Mouse (Mus musculus) right cerebral cortex, postnatal 10 days (tissue): ENCODE data around the gene Gas2.
A peak's percentile ranks its signal among the peaks of the same experiment; 100 is the strongest.

Source experiments
- DNase-seq, 2 experiments: peaks; one replicate each; pipeline ENCODE4 v3.0.0; 2021; ENCODE audit warnings: low spot score in 2 of 2

Gas2 gene

DNA sequence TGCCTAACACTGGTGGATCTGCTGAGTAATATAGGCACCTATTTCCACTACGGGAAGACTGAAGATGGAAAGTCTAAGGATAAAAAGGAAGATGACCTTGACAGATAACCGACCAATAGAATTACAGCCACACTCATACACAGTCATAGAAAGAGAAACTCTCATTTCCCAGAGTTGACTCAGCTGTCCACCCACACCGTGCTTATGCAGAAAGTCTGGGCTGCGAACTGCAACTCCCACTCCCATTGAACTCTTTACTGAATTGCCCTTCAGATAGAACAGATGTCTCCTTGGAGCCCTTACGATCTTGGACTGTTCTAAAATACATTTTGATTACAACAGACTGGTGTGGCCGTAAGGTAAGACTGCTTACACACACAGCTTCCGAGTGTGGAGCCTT is 102.9 kb downstream of the Gas2 start:
- no peak for DNase-seq

GRCm38 (mm10) chr7:51967581-51967980 is 105.8 kb downstream of the Gas2 start:
- DNase-seq: no peak

DNA sequence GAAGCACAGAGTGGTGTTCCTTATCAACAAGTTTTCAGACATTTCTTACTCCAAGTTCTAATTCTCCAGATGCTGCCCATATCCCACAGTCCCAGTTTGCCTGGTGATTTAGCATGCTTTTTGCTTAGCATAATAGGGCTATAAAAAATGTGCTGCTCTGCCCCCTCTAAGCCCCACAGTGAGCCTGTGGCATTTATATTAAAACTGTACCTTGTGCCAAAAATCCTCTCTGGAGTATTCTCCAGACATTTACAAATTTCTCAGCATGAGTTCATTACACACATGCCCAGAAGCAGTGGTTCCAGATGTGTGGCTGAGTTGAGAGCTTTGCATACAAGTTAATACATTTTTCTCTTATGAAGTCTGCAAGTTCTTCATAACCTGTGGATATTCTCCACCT is 107.6 kb downstream of the Gas2 start:
- no peak for DNase-seq

DNA sequence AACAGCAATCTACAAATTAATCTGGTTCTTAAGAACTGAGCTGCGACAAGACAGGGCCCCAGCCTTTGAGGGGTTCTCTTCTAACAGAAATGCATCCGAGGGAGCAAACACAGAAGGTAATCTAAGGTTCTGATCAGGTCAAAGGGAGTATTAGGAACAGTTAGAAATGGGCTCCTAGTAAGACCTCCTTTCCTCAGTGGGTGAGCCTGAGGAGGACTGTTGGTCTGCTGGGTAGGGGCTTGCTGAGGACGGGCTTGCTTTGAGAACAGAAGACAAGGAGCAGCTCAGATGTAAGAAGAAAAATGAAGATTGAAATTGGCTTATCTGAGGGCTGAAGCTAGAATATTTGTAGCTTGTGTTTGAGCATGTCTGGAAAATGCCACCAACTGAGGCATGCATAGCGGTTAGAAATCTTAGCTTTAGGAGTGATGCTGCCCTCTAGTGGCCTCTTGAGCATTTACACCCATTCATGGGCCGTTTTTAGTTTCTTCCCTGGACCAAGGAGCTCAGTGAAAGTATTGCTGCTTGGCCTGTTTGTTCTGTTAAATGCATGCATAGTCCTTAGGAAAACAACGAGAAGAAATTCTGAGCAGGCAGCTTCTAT is 110.5 kb downstream of the Gas2 start:
- peak; percentile 73 to 75 for DNase-seq

DNA sequence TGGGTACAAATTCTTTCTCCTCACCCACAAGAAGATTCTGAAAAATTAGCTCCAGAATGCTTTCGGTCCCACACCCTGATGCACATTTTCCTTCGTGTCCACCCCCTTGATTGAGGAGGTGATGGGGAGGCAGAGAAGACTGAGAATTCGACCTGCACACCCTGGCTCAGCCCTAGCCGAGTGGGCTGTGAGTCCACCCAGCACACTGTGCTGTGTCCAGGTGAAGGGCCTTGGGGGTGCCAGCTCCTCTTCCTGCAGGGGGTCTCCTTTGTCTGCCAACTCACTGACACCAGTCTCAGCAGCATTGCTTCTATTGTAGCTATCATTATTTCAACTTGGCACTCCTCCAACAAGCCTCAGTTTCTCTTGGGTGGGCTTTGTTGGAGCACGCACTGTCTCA is 111.3 kb downstream of the Gas2 start:
- DNase-seq: no peak

DNA sequence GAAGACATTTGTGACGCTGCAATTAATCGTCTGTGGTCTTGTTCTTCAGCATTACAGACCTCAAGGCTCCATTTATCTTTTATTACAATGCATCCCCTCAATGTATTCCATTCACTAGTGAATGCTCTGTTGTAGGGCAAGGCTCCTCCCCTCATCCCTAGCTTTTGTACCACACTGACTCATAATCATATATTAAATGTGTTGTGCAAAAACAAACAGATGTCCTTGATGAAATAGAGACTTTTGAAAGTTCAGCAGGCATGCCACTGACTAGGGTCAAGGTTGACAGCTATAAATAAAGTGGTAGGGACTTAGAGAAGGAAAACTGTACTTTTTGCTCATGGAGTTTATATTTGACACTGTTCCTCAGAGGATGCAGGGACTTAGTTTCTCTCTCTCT is 111.7 kb downstream of the Gas2 start:
- no peak for DNase-seq

DNA sequence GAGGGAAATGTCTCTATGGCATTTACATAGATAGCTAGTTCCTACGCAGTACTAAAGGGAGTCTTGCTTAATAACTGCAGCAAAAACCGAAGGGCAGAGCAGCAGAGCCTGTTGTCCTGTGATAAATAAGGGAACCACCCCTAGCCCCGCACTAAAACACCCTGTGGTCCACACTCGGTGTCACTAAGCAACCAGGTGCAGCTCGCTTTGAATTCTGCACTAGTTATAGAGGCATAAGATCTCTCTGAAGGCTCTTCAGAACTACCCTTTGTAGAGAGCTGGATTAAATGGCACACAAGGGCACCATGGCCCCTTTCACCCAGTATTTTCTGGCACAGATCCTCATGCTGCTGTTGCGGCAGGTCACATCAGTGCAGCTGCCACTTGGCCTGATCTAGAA is 113.4 kb downstream of the Gas2 start:
- DNase-seq: no peak

GRCm38 (mm10) chr7:51979271-51979670 is 117.5 kb downstream of the Gas2 start:
- DNase-seq: no peak

DNA sequence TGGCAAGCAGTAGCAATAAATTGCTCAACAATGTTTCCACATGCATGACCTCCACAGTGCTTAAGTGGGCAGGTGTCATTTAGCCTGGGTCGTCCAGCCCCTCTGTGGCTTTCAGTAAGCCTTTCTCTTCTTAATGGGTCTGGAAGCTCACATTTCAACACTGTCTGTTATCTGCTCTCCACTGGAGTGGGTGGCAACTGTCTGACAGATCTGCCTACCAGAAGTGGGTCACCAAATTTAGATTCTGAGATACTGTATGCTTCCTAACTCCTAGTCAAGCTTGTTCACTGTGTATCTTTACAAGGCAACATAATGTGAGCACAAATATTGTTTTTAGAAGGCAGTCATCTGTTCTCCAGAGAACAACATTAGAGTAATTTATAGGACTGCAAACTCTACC is 120.5 kb downstream of the Gas2 start:
- DNase-seq: peak in 1 of 2 experiments; percentile 51

DNA sequence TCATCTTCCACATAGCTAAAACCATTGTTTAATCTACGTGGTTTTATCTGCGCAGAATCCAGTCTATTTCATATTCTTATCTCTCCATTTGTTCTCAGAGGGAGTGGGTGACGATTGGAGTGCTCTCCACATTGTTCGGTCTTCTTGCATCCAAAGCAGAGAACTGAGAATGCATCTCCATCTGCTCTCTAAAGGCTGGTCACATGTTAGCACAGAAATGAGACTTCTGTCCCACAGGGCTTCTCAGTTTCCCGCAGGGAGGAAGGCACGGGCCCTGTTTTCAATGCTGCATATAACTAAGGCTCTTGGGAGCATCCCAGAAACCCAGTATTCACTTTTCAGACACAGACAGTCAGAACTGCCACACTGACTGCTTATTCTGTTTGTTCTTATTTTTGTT is 123.9 kb downstream of the Gas2 start:
- DNase-seq: peak; percentile 41 to 47

DNA sequence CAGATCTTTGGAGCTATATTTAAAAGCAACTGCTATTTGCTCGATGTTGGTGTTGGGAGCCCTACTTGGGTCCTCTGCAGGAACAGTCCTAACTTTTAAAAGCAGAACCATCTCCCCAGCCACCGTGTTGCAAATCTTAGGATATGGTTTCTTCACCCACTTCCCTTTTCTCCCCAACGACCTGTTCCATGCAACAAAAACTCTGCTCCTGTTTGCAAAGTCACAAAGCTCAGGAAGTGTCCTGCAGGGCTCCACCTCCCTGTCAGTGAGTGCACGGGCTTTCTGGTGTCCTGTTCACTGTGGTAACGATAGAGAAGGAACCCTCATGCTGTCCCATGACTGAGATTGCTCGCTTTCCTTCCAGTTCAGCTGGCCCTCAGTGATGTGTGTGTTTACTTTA is 125.1 kb downstream of the Gas2 start:
- no peak for DNase-seq

DNA sequence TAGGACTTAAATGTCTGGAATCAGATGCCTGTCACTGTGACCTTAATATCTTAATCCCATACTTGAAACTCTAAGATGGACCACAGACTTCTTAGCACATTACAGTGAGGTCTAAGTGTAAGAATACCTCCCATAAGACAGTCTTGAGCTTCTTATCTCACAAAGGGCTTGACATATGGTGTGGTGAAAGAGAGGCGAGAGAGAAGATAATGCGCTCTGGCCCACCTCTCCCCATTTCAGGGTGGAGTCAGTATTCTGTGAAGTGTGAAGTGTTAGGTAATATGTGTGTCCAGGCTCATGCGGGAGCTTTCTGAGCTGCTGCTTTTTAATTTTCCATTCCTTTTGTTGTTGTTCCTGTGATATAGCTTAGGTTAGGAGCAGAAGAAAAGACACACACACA is 129.2 kb downstream of the Gas2 start:
- no peak for DNase-seq

DNA sequence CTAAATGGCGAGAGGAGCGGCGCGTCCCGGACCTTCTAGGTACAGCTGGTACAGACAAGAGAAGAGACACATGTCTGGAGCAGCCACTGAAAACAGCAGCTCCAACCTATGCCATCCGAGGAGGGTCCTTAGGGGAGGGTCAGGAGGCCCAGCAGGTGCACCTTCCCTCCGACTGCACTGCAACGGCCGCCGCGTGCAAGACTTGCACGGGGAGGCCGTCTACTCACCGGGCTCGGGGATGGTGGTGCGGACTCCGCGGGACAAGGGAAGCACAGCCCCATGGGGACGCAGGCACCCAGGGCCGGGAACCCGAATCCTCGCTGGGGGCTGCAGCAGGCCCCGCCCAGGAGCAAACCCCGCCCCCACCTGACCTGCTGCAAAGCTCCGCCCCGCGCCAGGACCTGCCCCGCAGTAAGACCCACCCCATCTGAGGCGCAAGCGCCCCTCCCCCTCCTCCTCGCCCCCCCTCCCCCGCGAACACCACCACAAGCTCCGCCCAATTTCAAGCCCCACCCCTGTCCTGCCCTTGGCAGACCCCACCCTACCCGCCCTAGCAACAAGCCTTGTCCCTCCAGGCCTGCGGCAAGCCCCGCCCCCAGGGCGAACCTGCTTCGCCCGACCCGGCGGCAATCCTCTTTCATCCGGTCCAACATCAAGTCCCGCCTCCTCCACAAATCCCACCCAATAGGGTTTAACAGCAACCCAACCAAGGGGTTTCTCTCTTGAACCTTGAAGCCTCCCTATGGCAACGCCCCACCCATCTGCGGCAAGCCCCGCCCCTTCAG is 143.9 kb downstream of the Gas2 start, which contains the start of gene Svip:
TSS of gene Svip (minus strand) at position 508 of the 785 bp plus-strand sequence.
- DNase-seq: peak; percentile 97 to 98

DNA sequence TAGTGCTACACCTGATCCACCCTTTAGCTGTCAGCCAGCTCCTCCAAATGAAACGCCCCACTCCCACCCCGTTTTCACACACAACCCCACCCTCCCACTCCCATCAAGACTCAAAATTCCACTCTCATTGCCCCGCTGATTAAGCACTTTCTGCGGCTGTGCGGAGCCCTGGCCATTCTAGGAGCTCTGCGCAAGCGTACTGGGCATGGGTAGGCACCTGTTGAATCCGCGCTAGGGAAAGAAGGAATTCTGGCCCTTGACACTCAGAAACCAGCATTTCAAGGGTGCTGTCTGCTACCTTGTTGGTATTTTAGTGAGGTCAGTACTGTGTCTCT is 144.4 kb downstream of the Gas2 start:
- DNase-seq: no peak

DNA sequence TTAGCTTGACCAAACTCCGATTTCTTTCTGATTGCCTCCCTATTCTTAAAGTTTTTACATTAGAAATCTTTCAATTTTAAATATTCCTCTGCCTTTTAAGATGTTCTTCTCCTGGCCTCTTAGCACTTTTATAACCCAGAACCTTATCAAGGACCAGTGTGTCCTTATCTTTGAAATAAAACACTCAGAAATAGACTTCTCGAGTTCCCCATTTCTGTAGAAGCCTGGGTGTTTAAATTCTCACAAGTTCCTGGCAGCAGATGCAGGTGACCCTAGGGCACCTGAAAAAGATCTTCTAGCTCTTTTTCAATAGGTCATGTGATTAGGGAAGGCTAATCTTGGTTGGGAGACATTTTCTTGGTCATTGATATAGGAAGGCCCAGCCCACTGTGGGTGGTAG is 145.3 kb downstream of the Gas2 start:
- DNase-seq: no peak

- no peak for DNase-seq
Measured at GRCm38 (mm10) chr7:52013457-52013856, 151.6 kb downstream of the Gas2 start.

DNA sequence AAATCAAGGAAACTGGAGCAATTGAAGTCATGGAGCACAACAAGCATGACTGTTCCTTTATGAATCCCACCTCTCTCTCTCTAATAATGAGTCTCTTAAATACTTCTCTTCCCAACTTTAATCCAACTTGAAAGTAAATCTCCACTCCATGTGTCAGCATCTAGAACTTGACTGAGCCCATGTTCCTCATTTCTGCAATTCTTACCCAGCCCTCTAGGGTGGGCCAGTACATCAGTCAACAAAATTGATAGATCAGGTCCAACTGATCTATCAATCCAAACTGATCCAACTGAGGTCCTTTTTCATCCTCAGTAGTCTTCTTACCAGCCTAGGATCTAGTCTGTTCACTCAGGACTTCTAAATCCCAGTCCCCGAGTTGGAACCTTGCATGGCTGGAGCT is 153.4 kb downstream of the Gas2 start:
- DNase-seq: no peak

DNA sequence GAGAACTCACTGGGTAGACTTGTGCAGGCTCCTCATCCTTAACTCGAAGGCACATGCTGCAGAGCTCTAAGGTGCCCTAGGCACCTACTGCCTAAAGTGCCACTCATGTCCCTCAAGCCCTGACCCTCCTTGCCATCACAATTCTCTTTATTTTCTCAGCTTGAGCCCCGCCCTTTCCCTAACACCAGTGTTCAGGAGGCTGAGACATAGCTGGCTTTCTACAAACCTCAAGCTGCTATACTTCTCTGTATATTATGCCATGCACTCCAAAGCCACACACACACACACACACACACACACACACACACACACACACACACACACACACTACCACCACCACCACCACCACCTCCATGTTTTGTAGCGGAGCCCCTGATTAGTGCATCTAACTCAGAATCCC is 153.8 kb downstream of the Gas2 start, which contains the start of gene 1700015G11Rik:
TSS of gene 1700015G11Rik (minus strand) at position 101 of the 400 bp plus-strand sequence.
- no peak for DNase-seq

GRCm38 (mm10) chr7:52022039-52022438 is 160.2 kb downstream of the Gas2 start:
- DNase-seq: no peak

DNA sequence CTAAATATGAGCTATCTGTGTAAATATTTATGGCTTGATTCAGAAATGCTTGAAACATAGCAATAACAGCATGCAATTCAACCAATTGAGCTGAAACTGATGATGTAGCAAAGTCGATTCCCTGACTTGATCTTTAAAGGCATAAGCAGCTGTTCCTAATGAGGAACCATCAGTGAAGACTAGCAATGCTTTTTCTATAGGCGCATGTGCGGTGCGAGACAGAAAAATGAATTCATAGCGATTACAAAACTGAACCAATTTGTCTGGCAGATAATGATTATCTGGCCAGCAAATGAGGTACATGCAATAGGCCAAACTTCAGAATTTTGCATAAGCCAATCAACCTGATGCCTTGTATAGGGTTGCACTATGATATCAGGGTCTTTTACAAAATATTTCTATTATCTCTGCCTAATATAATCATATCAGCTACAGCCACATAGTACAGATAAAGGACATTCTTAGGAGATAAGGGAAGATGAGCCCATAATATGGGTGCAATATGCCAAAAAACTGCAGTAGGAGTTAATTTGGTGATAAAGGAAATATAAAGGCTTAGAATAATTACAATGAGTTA is 162.3 kb downstream of the Gas2 start:
- no peak for DNase-seq

DNA sequence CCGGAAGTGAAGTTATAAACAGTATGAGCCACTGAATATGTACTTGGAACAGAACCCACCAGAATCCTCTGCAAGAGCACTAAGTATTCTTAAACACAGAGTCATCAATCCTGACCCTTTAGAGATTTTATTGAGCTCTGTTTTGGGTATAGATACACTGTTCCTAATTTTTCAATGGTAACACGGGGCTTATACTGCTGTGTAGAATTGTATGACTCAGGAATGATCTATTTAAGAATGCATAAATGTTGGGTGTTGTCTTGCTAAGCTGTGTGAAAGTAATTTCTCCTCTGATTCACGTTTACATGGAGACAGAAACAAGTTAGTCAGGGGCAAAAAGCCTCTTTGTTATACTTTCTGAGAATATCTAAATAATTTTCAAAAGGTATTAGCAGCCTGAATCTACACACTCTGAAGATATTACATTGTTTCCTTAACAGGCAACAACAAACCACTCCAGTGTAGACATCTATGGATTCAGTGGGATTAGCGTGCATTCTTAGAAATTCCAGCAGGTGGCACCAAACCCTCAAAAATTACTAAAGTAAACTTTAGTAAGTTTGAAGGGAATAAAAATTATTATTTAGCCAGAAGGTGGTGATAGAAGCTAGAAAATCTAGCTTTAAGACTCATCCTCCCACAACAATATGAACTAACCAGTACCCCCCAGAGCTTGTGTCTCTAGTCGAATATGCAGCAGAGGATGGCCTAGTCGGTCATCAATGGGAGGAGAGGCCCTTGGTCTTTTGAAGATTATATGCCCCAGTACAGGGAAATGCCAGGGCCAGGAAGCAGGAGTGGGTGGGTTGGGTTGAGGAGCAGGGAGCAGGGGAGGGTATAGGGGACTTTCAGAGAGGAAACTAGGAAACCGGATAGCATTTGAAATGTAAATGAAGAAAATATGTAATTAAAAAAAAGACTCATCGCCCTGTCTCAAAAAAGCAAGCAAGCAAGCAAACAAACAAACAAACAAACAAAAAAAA is 176.1 kb downstream of the Gas2 start:
- peak; percentile 49 to 72 for DNase-seq
